Mouse (Mus musculus) forebrain, postnatal 0 days (tissue): ENCODE measurements around the gene Gabrb2. TPM values are rescaled to one million over a fixed set of nuclear protein-coding genes. Genes with fewer than 3 reads are reported as not detected.

Source experiments
- ATAC-seq: fragments of 200-750 bp; cut with Nextera tagmentation; 2 replicates; pipeline ENCODE4 v1.8.0; 2017; ENCODE audit warnings: mild to moderate bottlenecking, moderate library complexity
- DNase-seq: peaks from one replicate; pipeline ENCODE4 v3.0.0-alpha.2; 2015
- H3K27ac ChIP-seq: fragments of 300-500 bp; sonication (generic); 2 replicates; pipeline ENCODE4 v1.5.1; 2014; ENCODE audit warnings: low read depth, mild to moderate bottlenecking, antibody characterized with exemption, low read length, moderate library complexity, mixed read lengths
- H3K27me3 ChIP-seq: fragments of 300-500 bp; sonication (generic); 2 replicates; pipeline ENCODE4 v1.6.1; 2014; ENCODE audit warnings: mild to moderate bottlenecking, low read length, mixed read lengths; ENCODE audit not compliant: insufficient read depth
- H3K36me3 ChIP-seq: fragments of 300-500 bp; sonication (generic); 2 replicates; pipeline ENCODE4 v1.6.1; 2014; ENCODE audit warnings: mild to moderate bottlenecking, moderate library complexity; ENCODE audit not compliant: insufficient read depth
- H3K4me1 ChIP-seq: fragments of 300-500 bp; sonication (generic); 2 replicates; pipeline ENCODE4 v1.6.1; 2014; ENCODE audit warnings: antibody characterized with exemption; ENCODE audit not compliant: insufficient read depth
- H3K4me2 ChIP-seq: fragments of 300-500 bp; sonication (generic); 2 replicates; pipeline ENCODE4 v1.6.1; 2014; ENCODE audit warnings: low read depth, mild to moderate bottlenecking, moderate library complexity
- H3K4me3 ChIP-seq: fragments of 300-500 bp; sonication (generic); 2 replicates; pipeline ENCODE4 v1.5.1; 2014; ENCODE audit warnings: low read depth, low read length, mixed read lengths
- H3K9ac ChIP-seq: fragments of 300-500 bp; sonication (generic); 2 replicates; pipeline ENCODE4 v1.6.1; 2014; ENCODE audit warnings: mild to moderate bottlenecking
- H3K9me3 ChIP-seq: fragments of 300-500 bp; sonication (generic); 2 replicates; pipeline ENCODE4 v1.6.1; 2016; ENCODE audit warnings: low read length
- CTCF ChIP-seq: sonication (generic); IDR thresholded peaks from 2 replicates; pipeline ENCODE4 v1.5.1; 2016; ENCODE audit warnings: antibody characterized with exemption, control low read depth, low read depth
- WGBS: fragments of 180-500 bp; shearing (Covaris S2); extraction: QIAGEN DNeasy Blood & Tissue Kit; methylation state at CpG from one replicate; pipeline ENCODE4 v1.1.7; 2014; 5-methylcytosine and 5-hydroxymethylcytosine counted together
- polyA plus RNA-seq: library from polyadenylated mRNA; unstranded; fragments of >200 nt; fragmentation: Nextera tagmentation; extraction: Ambion mirVana; gene quantifications from 2 replicates; pipeline ENCODE4 v1.2.1, GENCODE M21; 2015
- total RNA-seq: library from RNA; depleted of rRNA; stranded (reverse); fragments of >200 nt; gene quantifications from 2 replicates; pipeline ENCODE4 v1.2.3, GENCODE M21; 2014

Gene Gabrb2
- total and polyA plus RNA-seq, 2 experiments from 2014 or later, result 25.9 to 90.0 TPM

GRCm38 (mm10) chr11:42575146-42575873 is 155.8 kb downstream of the Gabrb2 start:
- WGBS, result 87% methylated on average over 3 of the region's 3 CpGs
- no peak for TF ChIP-seq CTCF
- no peak overlapping the region for H3K4me3 ChIP-seq
- no peaks in the 10 kb centered on the region for H3K9me3 ChIP-seq
- no peak overlapping the region for H3K9ac ChIP-seq
- no peaks in the 10 kb centered on the region for H3K36me3 ChIP-seq
- H3K27me3 ChIP-seq, result no peaks in the 10 kb centered on the region
- no peak overlapping the region for H3K27ac ChIP-seq
- ATAC-seq (no peak), DNase-seq (no peak)
- peaks cover 5% of the 10 kb centered on the region; the same call in 1 of the 2 replicates for H3K4me1 ChIP-seq
- H3K4me2 ChIP-seq, result no peak overlapping the region

GRCm38 (mm10) chr11:42579804-42580203 is 160.2 kb downstream of the Gabrb2 start:
- no peak for TF ChIP-seq CTCF
- no peak overlapping the region for H3K27ac ChIP-seq
- ATAC-seq, result no peak
- no peak overlapping the region for H3K9ac ChIP-seq
- H3K9me3 ChIP-seq, result no peaks in the 10 kb centered on the region
- H3K27me3 ChIP-seq, result no peaks in the 10 kb centered on the region
- H3K4me2 ChIP-seq, result no peak overlapping the region
- 16% methylated on average over 6 of the region's 6 CpGs for WGBS
- no peaks in the 10 kb centered on the region for H3K36me3 ChIP-seq
- H3K4me3 ChIP-seq, result no peak overlapping the region
- peaks cover 5% of the 10 kb centered on the region; the same call in 1 of the 2 replicates for H3K4me1 ChIP-seq
- DNase-seq, result no peak

- Histone ChIP-seq H3K4me1 (peaks cover 5% of the 10 kb centered on the region; the same call in 1 of the 2 replicates), H3K27ac (no peak overlapping the region), H3K4me2 (no peak overlapping the region), H3K9me3 (no peaks in the 10 kb centered on the region), H3K9ac (no peak overlapping the region), H3K4me3 (no peak overlapping the region), H3K36me3 (no peaks in the 10 kb centered on the region), H3K27me3 (no peaks in the 10 kb centered on the region)
- ATAC-seq, result no peak
- 83% methylated on average over 4 of the region's 4 CpGs for WGBS
- TF ChIP-seq CTCF, result no peak
- no peak for DNase-seq
Observed at GRCm38 (mm10) chr11:42581123-42581522, 161.6 kb downstream of the Gabrb2 start.

- Histone ChIP-seq H3K9me3 (no peaks in the 10 kb centered on the region), H3K4me1 (peaks cover 5% of the 10 kb centered on the region; the same call in 1 of the 2 replicates), H3K9ac (no peak overlapping the region), H3K36me3 (no peaks in the 10 kb centered on the region), H3K27ac (no peak overlapping the region), H3K27me3 (no peaks in the 10 kb centered on the region), H3K4me3 (no peak overlapping the region), H3K4me2 (no peak overlapping the region)
- ATAC-seq (no peak), DNase-seq (no peak)
- no peak for TF ChIP-seq CTCF
Observed at GRCm38 (mm10) chr11:42581753-42582152, 162.2 kb downstream of the Gabrb2 start.

GRCm38 (mm10) chr11:42592418-42592817 is 172.9 kb downstream of the Gabrb2 start:
- no peaks in the 10 kb centered on the region for H3K4me1 ChIP-seq
- no peak overlapping the region for H3K9ac ChIP-seq
- no peak for TF ChIP-seq CTCF
- DNase-seq (no peak), ATAC-seq (no peak)
- WGBS, result 84% methylated on average over 3 of the region's 3 CpGs
- H3K9me3 ChIP-seq, result no peaks in the 10 kb centered on the region
- H3K27ac ChIP-seq, result no peak overlapping the region
- no peak overlapping the region for H3K4me3 ChIP-seq
- H3K4me2 ChIP-seq, result no peak overlapping the region
- no peaks in the 10 kb centered on the region for H3K27me3 ChIP-seq
- H3K36me3 ChIP-seq, result no peaks in the 10 kb centered on the region

- Histone ChIP-seq H3K4me3 (no peak overlapping the region), H3K9ac (no peak overlapping the region), H3K36me3 (no peaks in the 10 kb centered on the region), H3K9me3 (no peaks in the 10 kb centered on the region), H3K27me3 (no peaks in the 10 kb centered on the region), H3K27ac (no peak overlapping the region), H3K4me2 (no peak overlapping the region), H3K4me1 (peaks cover 5% of the 10 kb centered on the region)
- 24% methylated on average over 1 of the region's 1 CpGs for WGBS
- no peak for TF ChIP-seq CTCF
- no peak for ATAC-seq
- no peak for DNase-seq
Observed at GRCm38 (mm10) chr11:42606225-42606624, 186.7 kb downstream of the Gabrb2 start.

GRCm38 (mm10) chr11:42609128-42609763 is 189.7 kb downstream of the Gabrb2 start:
- no peak overlapping the region for H3K4me3 ChIP-seq
- no peaks in the 10 kb centered on the region for H3K27me3 ChIP-seq
- no peak overlapping the region for H3K4me2 ChIP-seq
- H3K27ac ChIP-seq, result peak overlapping the region; percentile 16; the same call in 1 of the 2 replicates
- no peaks in the 10 kb centered on the region for H3K9me3 ChIP-seq
- DNase-seq, result no peak
- no peak for TF ChIP-seq CTCF
- ATAC-seq, result peak; percentile 36
- peaks cover 5% of the 10 kb centered on the region for H3K4me1 ChIP-seq
- no peaks in the 10 kb centered on the region for H3K36me3 ChIP-seq
- 76% methylated on average over 3 of the region's 3 CpGs for WGBS
- no peak overlapping the region for H3K9ac ChIP-seq
